Mouse (Mus musculus) adrenal gland (tissue): ENCODE data around the gene Rhof.
"Not testable (repeated sequence)": the region's sequence is repeated elsewhere in the genome, so short reads cannot be mapped to it uniquely, and the experiment has no call there.

ENCODE experiments used
- intact Hi-C: fragments of 180-260 bp; cut with DNase I; formaldehyde crosslinking; loops from one replicate; pipeline ENCODE4 v1.15.1; 2025

Gene Rhof

DNA sequence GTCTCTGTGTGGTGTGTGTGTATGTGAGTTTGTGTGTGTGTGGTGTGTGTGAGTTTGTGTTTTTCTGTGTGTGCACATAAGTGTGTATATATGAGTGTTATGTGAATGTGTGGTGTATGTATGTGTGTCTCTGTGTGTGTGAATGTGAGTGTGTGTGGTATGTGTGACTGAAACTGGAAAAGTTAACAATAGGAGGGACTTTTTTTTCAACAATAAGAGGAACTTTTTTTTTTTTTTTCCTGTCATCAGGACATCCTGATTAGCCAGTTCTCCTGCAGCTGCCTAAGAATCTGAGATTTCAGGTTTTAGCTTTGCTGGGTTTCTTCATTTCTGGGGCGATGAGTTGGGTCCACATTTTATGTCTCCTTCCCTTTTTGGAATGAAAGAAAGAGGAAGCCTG is 52.9 kb downstream of the Rhof start:
- intact Hi-C loops: no loop called here

DNA sequence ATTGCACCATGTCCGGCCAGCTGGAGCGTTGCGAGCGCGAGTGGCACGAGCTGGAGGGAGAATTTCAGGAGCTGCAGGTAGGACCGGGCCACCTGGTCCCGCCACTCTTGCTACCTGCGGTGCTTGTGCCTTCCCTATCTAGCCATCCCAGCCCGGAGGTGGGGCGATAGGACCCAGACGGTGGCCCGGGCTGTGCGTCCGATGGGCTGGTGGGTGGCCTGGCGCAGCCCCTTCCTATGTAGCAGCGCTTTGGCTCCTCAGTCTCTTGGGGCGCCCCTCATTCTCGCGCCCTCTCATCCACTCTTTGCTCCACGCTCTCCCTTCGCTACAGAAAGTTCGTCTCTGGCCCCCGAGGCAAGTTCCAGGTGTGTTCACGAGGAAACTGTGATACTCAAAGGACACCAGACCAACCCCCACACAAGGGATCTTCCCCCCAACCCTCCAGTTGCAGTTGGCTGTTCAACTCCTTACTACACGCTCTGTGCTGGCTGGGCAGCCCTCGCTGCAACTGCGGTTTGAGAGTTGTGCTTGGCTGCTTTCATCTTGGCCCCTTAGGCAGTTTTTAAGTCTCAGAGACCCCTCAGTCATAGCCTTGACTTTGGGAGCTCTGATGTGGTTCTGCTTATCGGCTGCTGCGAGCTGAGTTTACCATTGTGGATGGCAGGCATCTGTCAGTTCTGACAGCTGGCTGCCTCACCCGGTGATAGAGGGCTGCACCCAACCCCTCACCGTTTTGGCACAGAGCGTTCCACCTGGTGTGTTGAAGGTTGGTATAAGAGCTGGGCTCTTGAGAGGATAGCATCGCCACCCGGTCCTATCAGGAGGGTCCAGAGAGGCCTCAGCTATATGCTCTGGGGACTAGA is 55.8 kb downstream of the Rhof start:
- intact Hi-C loops: no loop called here

DNA sequence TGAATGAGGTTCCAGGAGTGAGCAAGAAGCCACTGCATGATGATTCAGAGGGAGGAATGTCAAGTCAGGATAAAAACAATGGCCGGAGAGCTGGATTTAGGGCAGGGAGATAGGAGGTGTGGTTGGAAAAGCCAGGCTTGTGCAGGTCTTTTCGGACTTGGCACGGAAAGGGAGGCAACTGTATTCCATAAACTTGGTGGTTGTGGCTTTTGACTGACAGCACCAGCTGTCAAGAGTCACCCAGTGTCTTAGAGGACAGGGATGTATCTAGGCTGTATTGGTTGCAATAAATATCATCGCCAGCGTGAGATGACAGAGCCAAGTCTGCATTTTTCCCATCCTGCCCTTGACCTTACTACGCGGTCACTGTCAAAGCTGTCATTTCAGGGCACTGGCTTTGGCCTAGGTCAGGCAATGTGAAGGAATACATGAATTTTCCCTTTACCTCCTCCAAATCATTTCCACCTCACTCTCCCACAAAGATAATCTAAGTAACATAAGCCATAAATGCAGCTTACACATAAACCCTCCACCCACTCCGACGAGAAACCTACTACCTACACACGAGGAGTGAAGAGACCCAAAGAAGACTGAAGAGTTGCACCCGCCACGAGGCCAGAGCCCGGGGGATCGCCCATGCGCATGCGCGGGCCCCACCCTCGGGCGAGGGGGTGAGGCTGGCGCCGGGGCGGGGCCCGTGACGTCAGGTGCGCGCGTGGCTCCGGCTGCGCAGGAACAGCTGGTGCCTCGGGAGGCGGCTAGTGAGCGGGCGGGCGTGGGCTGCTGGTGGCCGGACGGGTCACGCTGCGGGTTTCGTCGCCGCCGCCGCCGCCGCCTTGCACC is 56.7 kb downstream of the Rhof start:
- intact Hi-C loops: no loop called here

DNA sequence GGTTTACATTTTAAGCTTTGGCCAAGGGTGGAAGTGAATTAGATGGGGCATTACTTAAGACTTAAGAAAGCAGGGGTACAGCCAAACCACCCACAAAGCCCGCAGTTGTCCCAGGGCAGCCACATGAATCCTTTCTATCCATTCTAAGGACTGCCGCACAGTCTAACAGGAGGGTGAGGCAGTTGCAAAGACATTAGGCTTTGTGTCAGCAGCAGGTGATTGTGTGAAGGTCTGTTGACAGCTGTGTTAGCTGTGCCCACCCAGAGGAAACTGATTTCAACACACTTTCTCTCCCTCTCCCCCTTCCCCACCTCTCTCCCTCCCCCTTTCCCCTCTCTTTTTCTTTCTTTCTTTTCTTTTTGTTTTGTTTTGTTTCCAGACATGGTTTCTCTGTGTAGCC is 63.8 kb downstream of the Rhof start:
- intact Hi-C loops: no loop called here

DNA sequence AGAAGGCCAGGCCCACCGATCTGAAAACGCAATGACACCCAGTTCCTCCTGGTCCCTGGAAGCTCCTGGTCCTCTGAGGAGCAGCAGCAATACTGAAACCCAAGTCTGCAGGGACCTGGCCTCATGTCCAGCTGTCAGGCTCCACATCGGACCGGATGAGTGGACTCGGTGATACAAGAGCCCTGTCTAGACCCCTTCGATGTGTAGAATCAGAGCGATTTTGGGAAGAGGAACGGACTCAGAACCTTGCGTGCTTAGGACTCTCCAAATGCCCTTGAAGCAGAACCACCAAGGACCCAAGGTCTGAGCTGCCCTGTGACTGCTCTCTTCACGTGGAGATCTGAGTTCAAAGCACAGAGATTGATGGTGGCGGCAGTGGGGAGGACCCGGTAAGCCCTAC is 64.4 kb downstream of the Rhof start, which contains the start of gene Tmem120b:
Gene Tmem120b (plus strand): TSS at position 301 of the 400 bp plus-strand sequence.
- intact Hi-C loops: no loop called here

DNA sequence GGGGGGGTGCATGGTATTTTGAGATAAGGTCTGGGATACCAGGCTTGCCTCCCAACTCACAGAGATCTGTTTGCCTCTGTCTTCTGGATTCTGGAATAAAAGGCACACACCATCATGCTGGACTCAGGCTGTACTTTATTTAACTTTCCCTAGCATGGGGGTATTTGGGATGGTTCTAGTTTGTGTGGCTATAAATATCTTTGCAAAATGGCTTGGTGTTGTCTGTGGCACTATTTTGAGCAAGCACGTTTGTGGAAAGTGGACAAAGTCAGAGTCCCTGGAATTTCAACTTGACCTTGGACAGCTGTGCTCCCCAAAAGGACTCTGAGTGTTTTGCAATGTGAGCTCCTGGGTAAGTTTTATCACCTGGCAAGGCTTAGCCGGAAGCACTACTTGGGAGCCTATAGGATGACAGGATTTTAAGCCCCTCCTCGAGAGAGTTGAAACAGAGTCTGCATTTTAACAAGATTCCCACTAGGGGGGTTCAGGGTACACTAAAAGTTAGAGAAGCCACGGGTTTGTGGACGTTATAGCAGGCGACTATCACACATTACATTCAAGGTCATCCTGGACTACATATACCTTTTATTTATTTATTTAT is 65.0 kb downstream of the Rhof start:
- intact Hi-C loops: no loop called here

DNA sequence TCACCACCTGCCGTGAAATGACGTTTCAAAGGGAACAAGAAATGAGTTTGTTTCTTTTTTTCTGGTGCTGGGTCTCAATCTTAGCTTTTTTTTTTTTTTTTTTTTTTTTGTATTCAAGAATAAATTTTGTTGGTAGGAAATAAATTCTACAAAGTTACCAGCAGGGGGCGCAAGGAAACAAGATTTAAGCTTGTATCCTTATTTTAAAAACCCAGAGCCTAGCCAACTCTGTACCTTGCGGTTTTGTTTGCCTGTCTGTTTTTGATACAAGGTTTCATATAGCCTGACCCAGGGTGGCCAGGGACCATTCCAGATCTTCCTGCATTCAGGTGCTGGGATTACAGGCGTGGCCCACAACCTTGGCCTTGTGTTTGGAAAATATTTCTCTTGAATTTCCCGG is 68.3 kb downstream of the Rhof start:
- intact Hi-C loops: loop anchor here (2.0 kb wide), 2 partner anchors 51 to 107 kb away; no protein-coding TSS in a partner anchor

DNA sequence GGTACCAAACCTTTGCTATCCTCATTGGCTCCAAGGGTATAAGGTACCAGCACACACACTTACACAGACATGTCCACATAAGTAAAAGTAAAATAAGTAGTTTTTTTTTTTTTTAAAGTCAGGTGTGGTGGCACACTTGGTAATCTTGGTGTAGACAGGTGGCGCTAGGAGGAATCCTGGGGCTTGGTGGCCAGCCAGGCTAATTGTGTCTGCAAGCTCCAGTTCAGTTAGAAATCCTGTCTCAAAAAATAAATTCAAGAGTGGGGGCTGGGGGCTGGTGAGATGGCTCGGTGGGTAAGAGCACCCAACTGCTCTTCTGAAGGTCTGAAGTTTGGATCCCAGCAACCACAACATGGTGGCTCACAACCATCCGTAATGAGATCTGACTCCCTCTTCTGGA is 69.4 kb downstream of the Rhof start:
- intact Hi-C loops: no loop called here

DNA sequence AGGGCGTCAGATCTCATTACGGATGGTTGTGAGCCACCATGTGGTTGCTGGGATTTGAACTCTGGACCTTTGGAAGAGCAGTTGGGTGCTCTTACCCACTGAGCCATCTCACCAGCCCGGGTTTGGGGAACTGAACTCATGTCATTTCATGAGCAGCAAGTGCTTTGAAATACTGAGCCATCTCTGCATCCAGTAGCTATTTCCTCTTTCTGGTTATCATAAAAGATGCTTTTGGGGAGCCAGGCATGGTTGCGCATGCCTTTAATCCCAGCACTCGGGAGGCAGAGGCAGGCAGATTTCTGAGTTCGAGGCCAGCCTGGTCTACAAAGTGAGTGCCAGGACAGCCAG is 71.1 kb downstream of the Rhof start:
- intact Hi-C loops: not testable (repeated sequence)

DNA sequence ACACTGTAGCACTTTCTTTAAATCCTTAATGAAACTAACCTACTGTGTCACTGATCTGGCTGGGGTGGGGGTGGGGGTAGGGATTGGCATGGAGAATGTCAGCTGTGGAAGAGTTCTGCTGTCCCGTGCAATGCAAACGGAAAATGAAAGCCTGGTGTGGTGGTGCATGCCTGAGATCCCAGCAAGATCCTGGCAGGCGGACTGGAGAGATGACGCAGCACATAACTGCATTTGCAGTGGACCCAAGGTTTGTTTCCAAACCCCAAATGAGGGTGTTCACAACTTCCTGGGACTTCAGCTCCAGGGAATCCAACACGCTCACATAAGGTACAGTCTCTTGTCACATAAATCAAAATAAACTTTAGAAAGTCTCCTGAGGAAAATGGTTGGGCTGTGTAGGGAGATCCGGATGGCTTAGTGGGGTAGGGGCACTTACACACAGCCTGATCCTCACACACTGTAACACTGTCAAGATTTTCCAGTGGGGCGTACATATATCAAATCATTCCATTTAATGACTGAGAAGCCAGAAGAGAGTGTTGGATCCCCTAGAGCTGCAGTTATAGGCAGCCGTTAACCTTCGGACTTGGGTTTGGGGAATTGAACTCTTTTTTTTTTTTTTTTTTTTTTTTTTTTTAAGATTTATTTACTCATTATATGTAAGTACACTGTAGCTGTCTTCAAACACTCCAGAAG is 71.6 kb downstream of the Rhof start:
- intact Hi-C loops: no loop called here

DNA sequence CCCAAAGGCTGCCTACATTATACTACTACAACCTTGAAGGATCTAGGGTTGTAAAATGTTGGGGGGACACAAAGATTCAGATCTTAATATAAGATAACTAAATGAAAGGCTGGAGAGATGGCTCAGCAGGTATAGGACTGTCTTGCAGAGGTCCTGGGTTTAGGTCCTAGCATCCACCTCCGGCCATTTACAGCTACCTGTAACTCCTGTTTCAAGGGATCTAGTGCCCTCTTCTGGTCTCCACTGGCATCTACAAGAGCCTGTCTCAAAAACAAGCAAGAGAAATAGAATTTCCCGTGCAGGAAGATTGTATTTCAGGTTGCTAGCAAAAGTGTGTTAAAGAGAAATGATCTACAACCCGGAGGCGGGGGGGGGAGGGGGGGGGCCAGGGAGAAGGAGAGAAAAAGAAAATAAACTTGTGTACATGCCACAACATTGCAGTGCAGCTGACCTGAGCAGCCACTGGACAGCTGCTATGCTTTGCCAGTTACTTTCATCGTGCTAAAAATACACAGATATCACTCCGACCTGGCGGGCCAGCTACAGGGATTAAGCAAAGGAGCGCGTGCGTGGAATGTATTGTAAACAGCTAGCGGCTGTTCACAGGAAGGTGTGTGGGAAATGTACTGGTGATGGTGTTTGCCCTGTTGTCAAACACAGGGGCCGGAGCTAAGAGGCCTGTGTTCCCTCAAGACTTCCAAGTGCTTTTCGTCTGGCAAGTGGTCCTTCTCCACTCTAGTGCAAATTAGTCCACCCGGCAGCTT is 72.6 kb downstream of the Rhof start:
- intact Hi-C loops: no loop called here

DNA sequence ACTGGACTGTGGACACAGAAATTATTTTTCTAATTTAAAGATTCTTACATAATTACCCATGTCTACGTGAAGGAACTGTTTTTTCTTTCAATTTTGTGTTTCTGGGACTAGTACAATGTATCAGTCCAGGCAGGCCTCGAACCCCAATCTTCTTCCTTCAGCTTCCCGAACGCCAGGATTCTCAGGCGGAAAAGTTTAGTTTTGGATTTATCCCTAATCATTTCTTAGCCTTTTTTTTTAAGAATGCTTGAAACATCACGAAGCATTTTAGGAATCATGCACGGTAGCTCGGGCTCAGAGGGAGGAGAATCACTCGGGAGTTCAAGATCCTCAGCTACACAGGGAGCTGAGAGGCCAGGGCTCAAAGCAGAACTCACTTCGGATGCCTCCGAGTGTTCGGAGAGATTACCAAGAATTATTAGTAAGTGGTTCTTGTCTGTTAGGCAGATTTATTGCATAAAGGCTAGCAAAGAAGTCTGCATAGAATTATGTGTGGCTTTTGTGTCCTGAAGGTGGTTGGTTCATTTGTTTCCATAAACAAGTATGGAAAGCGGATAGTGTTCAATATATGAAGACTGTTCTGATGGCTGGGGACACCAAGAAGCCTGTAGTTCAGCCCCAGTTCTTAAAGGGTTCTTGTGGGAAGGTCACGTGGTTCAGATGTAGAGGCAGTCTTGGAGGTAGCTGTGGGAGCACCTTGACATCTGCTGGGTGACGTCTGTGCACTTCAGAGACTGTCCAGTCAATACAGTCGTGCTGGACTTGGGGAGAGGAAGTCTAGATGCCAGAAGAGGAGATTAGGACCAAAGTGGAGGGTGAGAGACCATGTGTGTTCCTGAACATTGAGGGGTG is 74.0 kb downstream of the Rhof start:
- intact Hi-C loops: no loop called here

DNA sequence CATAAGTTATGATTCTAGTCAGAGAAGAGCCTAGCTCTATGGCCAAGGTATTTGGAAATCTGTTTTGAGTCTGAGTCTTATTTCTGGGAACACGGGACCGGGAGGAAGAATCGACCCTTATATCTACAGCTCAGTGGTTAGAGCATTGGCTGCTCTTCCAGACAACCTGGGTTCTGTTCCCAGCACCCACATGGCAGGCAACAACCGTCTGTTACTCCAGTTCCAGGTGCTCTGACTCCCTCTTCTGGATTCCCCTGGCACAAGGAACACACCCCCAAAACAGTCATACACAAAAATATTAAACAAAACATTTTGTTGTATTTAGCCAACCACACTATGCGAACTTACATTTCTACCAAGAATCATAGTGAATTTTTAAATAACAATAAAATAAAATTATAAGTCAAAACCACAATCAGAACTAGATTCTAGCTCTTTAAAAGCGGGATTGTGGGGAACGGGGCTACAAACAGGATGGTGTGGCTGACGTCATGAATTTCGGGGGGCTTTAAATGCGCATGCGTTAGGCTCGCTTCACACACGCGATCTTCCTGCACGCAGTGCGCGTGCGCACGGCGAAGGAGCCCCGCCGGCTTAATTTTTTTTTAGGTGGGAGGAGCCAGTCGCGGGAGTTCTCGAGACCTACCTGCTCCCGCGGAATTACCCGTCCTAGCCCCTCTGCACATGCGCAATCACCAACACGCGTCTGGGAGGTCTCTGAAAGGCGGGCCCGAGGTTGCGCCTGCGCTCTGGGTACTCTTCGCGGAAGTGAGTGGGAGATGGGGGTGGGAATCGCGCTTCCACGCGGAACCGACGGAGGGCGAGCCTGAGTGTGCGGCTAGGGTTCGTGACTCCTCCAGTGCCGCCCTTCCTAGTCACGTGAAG is 74.9 kb downstream of the Rhof start:
- intact Hi-C loops: no loop called here
